Mouse (Mus musculus): ENCODE results near the gene Kcnma1. TPM values are rescaled to one million over a fixed set of nuclear protein-coding genes. Genes with fewer than 3 reads are reported as not detected.

Kcnma1 gene
- polyA plus RNA-seq, 1 experiment, result not detected

DNA sequence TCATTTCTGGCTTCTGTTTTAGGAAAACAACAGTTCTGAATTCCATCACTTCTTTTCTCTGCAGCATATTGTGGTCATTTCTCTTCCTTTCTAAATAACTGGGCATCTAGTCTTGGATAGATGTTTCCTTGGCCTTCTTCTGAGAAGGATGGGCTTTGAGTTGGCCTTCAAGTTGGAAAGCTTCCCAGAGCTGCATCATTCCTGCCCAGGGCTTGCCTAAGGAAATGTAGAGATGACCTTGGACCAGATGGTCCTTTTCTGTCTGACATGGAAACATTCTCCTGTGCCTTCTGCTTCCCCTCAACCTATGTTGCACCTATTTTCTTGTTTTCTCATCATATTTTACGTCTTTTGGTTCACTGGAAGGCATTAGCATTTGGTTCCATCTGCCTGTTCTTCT, 444.0 kb downstream of the Kcnma1 start:
- no peak overlapping the region for H3K4me3 ChIP-seq (ENCODE audit: insufficient read depth, low read depth, low read length)
- no peaks in the 10 kb centered on the region for H3K4me1 ChIP-seq (ENCODE audit: control insufficient read depth, insufficient read depth, insufficient read length, low read length)
- no peak overlapping the region for H3K27ac ChIP-seq (replicated peaks; ENCODE audit: low read depth, low read length)

GRCm38 (mm10) chr14:23565931-23566330, 448.4 kb downstream of the Kcnma1 start:
- Histone ChIP-seq H3K4me1 (ENCODE audit: control insufficient read depth, insufficient read depth, insufficient read length, low read length) (no peaks in the 10 kb centered on the region), H3K27ac (replicated peaks; ENCODE audit: low read depth, low read length) (no peak overlapping the region), H3K4me3 (ENCODE audit: insufficient read depth, low read depth, low read length) (no peak overlapping the region)

- Histone ChIP-seq H3K4me3 (ENCODE audit: insufficient read depth, low read depth, low read length) (no peak overlapping the region), H3K4me1 (ENCODE audit: control insufficient read depth, insufficient read depth, insufficient read length, low read length) (no peaks in the 10 kb centered on the region), H3K27ac (replicated peaks; ENCODE audit: low read depth, low read length) (no peak overlapping the region)
Observed at GRCm38 (mm10) chr14:23564474-23564873, 449.8 kb downstream of the Kcnma1 start.

GRCm38 (mm10) chr14:23563180-23563579, 451.1 kb downstream of the Kcnma1 start:
- Histone ChIP-seq H3K4me3 (ENCODE audit: insufficient read depth, low read depth, low read length) (no peak overlapping the region), H3K4me1 (ENCODE audit: control insufficient read depth, insufficient read depth, insufficient read length, low read length) (no peaks in the 10 kb centered on the region), H3K27ac (replicated peaks; ENCODE audit: low read depth, low read length) (no peak overlapping the region)

GRCm38 (mm10) chr14:23555647-23556046, 458.6 kb downstream of the Kcnma1 start:
- Histone ChIP-seq H3K4me1 (ENCODE audit: control insufficient read depth, insufficient read depth, insufficient read length, low read length) (no peaks in the 10 kb centered on the region), H3K4me3 (ENCODE audit: insufficient read depth, low read depth, low read length) (no peak overlapping the region), H3K27ac (replicated peaks; ENCODE audit: low read depth, low read length) (no peak overlapping the region)

GRCm38 (mm10) chr14:23552252-23552974, 461.9 kb downstream of the Kcnma1 start:
- H3K4me1 ChIP-seq (ENCODE audit: control insufficient read depth, insufficient read depth, insufficient read length, low read length), result no peaks in the 10 kb centered on the region
- H3K4me3 ChIP-seq (ENCODE audit: insufficient read depth, low read depth, low read length), result no peak overlapping the region
- no peak overlapping the region for H3K27ac ChIP-seq (replicated peaks; ENCODE audit: low read depth, low read length)

DNA sequence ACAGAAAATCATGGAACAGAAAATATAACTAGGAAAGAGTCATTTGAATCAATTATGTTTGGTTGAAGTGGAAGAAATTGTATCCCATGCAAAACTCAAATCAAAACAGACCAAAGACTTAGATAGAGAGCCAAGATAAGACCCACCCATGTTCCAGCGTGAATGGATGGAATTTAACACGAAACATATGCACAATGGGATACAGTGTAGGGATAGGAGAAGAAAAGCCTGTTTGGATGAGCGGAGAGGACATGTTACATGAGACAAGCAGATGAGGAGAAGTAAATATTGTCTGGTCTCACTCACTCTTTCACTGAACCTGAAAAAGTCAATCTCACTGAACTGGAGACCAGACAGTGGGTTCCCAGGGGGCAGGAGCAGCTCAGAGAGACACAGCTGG, 463.8 kb downstream of the Kcnma1 start:
- no peak overlapping the region for H3K27ac ChIP-seq (replicated peaks; ENCODE audit: low read depth, low read length)
- H3K4me3 ChIP-seq (ENCODE audit: insufficient read depth, low read depth, low read length), result no peak overlapping the region
- H3K4me1 ChIP-seq (ENCODE audit: control insufficient read depth, insufficient read depth, insufficient read length, low read length), result no peaks in the 10 kb centered on the region

- no peak overlapping the region for H3K4me3 ChIP-seq (ENCODE audit: insufficient read depth, low read depth, low read length)
- H3K4me1 ChIP-seq (ENCODE audit: control insufficient read depth, insufficient read depth, insufficient read length, low read length), result no peaks in the 10 kb centered on the region
- H3K27ac ChIP-seq (replicated peaks; ENCODE audit: low read depth, low read length), result no peak overlapping the region
Observed at GRCm38 (mm10) chr14:23542131-23542530, 472.2 kb downstream of the Kcnma1 start.

- Histone ChIP-seq H3K4me3 (ENCODE audit: insufficient read depth, low read depth, low read length) (no peak overlapping the region), H3K27ac (replicated peaks; ENCODE audit: low read depth, low read length) (no peak overlapping the region)
Observed at GRCm38 (mm10) chr14:23539621-23540020, 474.7 kb downstream of the Kcnma1 start.

GRCm38 (mm10) chr14:23533346-23533745, 480.9 kb downstream of the Kcnma1 start:
- H3K4me3 ChIP-seq (ENCODE audit: insufficient read depth, low read depth, low read length), result no peak overlapping the region
- H3K27ac ChIP-seq (replicated peaks; ENCODE audit: low read depth, low read length), result no peak overlapping the region
- H3K4me1 ChIP-seq (ENCODE audit: control insufficient read depth, insufficient read depth, insufficient read length, low read length), result no peaks in the 10 kb centered on the region

More at GRCm38 (mm10) chr14:23539621-23540020, 474.7 kb downstream of the Kcnma1 start:
- no peaks in the 10 kb centered on the region for H3K4me1 ChIP-seq (ENCODE audit: control insufficient read depth, insufficient read depth, insufficient read length, low read length)

- H3K4me3 ChIP-seq (ENCODE audit: insufficient read depth, low read depth, low read length), result no peak overlapping the region
- no peak overlapping the region for H3K27ac ChIP-seq (replicated peaks; ENCODE audit: low read depth, low read length)
- no peaks in the 10 kb centered on the region for H3K4me1 ChIP-seq (ENCODE audit: control insufficient read depth, insufficient read depth, insufficient read length, low read length)
Observed at GRCm38 (mm10) chr14:23531735-23532525, 482.4 kb downstream of the Kcnma1 start.

DNA sequence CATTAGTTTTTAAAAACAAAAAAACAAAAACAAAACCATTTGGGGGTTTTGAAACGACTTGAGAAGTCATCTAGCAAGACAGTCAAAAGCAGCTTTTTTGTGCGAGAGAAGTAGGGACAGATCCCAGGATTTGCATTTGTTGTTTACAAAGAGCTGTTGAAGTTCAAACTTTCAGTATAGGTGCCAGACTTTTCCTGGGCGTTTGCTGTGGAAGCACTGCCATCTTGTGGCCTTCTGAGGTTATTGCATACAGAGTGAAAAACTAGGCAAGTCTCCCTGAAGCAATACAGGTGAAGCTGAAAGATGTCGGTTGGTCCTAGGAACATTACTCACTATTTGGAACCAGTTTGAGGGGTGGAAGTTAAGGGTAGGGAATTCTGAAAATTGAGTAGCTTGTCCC, 484.6 kb downstream of the Kcnma1 start:
- H3K27ac ChIP-seq (replicated peaks; ENCODE audit: low read depth, low read length), result no peak overlapping the region
- H3K4me1 ChIP-seq (ENCODE audit: control insufficient read depth, insufficient read depth, insufficient read length, low read length), result no peaks in the 10 kb centered on the region
- H3K4me3 ChIP-seq (ENCODE audit: insufficient read depth, low read depth, low read length), result no peak overlapping the region

DNA sequence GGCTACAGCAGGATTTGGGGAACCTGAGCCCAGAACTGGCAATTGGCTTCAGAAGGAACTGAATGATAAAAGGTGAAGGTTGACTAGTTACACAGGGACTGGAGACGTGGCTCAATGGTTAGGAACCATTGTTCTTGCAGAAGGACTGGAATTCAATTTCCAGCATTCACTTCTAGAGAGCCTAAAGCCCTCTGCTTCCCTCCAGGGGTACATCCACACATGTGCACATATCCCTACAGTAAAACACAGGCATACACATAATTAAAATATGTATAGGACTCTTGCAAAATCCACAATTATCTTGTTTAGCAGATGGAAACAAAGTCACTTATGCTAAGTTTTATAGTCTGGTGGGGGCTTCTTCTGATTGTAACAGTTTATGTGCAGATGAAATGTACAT, 485.1 kb downstream of the Kcnma1 start:
- Histone ChIP-seq H3K27ac (replicated peaks; ENCODE audit: low read depth, low read length) (no peak overlapping the region), H3K4me1 (ENCODE audit: control insufficient read depth, insufficient read depth, insufficient read length, low read length) (no peaks in the 10 kb centered on the region), H3K4me3 (ENCODE audit: insufficient read depth, low read depth, low read length) (no peak overlapping the region)

DNA sequence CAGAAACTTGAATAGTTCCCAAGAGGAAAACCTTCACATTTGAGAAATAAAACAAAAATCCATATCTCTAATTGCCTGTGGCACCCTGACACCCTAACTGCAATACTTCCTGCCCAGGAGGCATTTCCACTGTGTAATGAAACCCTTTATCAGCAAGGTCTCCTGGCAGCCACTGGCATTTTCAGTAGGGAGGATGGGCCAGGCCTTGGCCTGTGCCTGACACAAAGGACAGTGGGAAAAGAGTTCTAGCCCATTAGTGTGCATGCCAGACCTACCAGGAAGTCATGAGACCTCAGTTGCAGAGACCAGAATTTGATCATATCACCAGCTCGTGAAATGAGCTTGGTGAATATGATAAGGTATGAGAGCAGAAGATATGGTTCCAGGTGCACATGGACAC, 488.4 kb downstream of the Kcnma1 start:
- Histone ChIP-seq H3K27ac (replicated peaks; ENCODE audit: low read depth, low read length) (no peak overlapping the region), H3K4me3 (ENCODE audit: insufficient read depth, low read depth, low read length) (no peak overlapping the region), H3K4me1 (ENCODE audit: control insufficient read depth, insufficient read depth, insufficient read length, low read length) (no peaks in the 10 kb centered on the region)

- Histone ChIP-seq H3K4me3 (ENCODE audit: insufficient read depth, low read depth, low read length) (no peak overlapping the region), H3K27ac (replicated peaks; ENCODE audit: low read depth, low read length) (no peak overlapping the region), H3K4me1 (ENCODE audit: control insufficient read depth, insufficient read depth, insufficient read length, low read length) (no peaks in the 10 kb centered on the region)
Observed at GRCm38 (mm10) chr14:23523825-23524491, 490.3 kb downstream of the Kcnma1 start.

Measured in brown adipose tissue, adult 24 weeks (tissue).